Mouse (Mus musculus) MEL (cell line): ENCODE results near the gene Rhbdd2. TPM values are rescaled to one million over a fixed set of nuclear protein-coding genes. Genes with fewer than 3 reads are reported as not detected.
"Not testable (repeated sequence)": the region's sequence is repeated elsewhere in the genome, so short reads cannot be mapped to it uniquely, and the experiment has no call there.

Experiments
- DNase-seq: peaks from one replicate; pipeline ENCODE4 v3.0.0; 2011; ENCODE audit warnings: low read depth, low spot score
- H3K27ac ChIP-seq: 2 replicates; pipeline ENCODE4 v1.5.1; 2012; ENCODE audit warnings: low read depth, mild to moderate bottlenecking, control low read depth, low read length, moderate library complexity; ENCODE audit not compliant: control insufficient read depth
- H3K27me3 ChIP-seq, 2 experiments: fragments of 150-350 bp in 1 of 2; sonication (generic) in 1 of 2; 2 replicates each; pipeline ENCODE4 v1.6.1; 2012; ENCODE audit warnings: low read length in 2 of 2, mild to moderate bottlenecking in 2 of 2, improper control_type of control experiment in 1 of 2, moderate library complexity in 1 of 2; ENCODE audit not compliant: insufficient read depth in 2 of 2, control insufficient read depth in 1 of 2
- H3K36me3 ChIP-seq, 2 experiments: 2 replicates each; pipeline ENCODE4 v1.6.1; 2012 to 2014; ENCODE audit warnings: low read length in 2 of 2, improper control_type of control experiment in 1 of 2, inconsistent platforms in 1 of 2, mild to moderate bottlenecking in 1 of 2; ENCODE audit not compliant: insufficient read depth in 2 of 2, control insufficient read depth in 1 of 2
- H3K4me1 ChIP-seq, 2 experiments: fragments of 150-350 bp in 1 of 2; sonication (generic) in 1 of 2; 2 replicates each; pipeline ENCODE4 v1.6.1; 2012; ENCODE audit warnings: low read length in 2 of 2, improper control_type of control experiment in 1 of 2, mild to moderate bottlenecking in 1 of 2; ENCODE audit not compliant: insufficient read depth in 2 of 2, control insufficient read depth in 1 of 2
- H3K4me3 ChIP-seq, 2 experiments: fragments of 150-350 bp in 1 of 2; sonication (generic) in 1 of 2; 2 replicates each; pipeline ENCODE4 v1.5.1; 2012; ENCODE audit warnings: low read depth in 2 of 2, low read length in 2 of 2, mild to moderate bottlenecking in 2 of 2, moderate library complexity in 2 of 2, control low read depth in 1 of 2, improper control_type of control experiment in 1 of 2; ENCODE audit not compliant: control insufficient read depth in 1 of 2, insufficient read depth in 1 of 2
- H3K79me2 ChIP-seq: 2 replicates; pipeline ENCODE4 v1.6.1; 2012; ENCODE audit warnings: mild to moderate bottlenecking, low read length, moderate library complexity; ENCODE audit not compliant: control insufficient read depth, poor library complexity, insufficient read depth
- H3K9ac ChIP-seq: 2 replicates; pipeline ENCODE4 v1.6.1; 2012; ENCODE audit warnings: low read depth, mild to moderate bottlenecking, control low read depth, low read length, moderate library complexity; ENCODE audit not compliant: control insufficient read depth, poor library complexity, severe bottlenecking
- H3K9me3 ChIP-seq: fragments of 150-350 bp; sonication (generic); replicated peaks from 2 replicates; pipeline ENCODE4 v1.6.1; 2012; ENCODE audit warnings: mild to moderate bottlenecking, low read length, improper control_type of control experiment, moderate library complexity; ENCODE audit not compliant: insufficient read depth
- CHD1 ChIP-seq: IDR thresholded peaks from 2 replicates; pipeline ENCODE4 v1.6.1; 2012; ENCODE audit warnings: low read depth, mild to moderate bottlenecking, inconsistent platforms, low read length, improper control_type of control experiment
- CHD2 ChIP-seq: IDR thresholded peaks from 2 replicates; pipeline ENCODE4 v1.6.1; 2011; ENCODE audit warnings: low read length, improper control_type of control experiment
- CTCF ChIP-seq, 3 experiments: IDR thresholded peaks in 2 of 3; conservative IDR thresholded peaks in 1 of 3; 2 replicates each; pipeline ENCODE4 v1.5.1; 2011 to 2012; ENCODE audit warnings: low read length in 3 of 3, low read depth in 2 of 3, mild to moderate bottlenecking in 2 of 3, improper control_type of control experiment in 1 of 3, inconsistent platforms in 1 of 3, mixed read lengths in 1 of 3, moderate library complexity in 1 of 3; ENCODE audit not compliant: control insufficient read depth in 1 of 3, insufficient read depth in 1 of 3, poor library complexity in 1 of 3, severe bottlenecking in 1 of 3
- E2F4 ChIP-seq: IDR thresholded peaks from 2 replicates; pipeline ENCODE4 v1.6.1; 2011; ENCODE audit warnings: low read depth, low read length, improper control_type of control experiment, borderline replicate concordance
- EP300 ChIP-seq, 2 experiments: IDR thresholded peaks; 2 replicates each; pipeline ENCODE4 v1.6.1; 2011; ENCODE audit warnings: improper control_type of control experiment in 2 of 2, low read length in 2 of 2, low read depth in 1 of 2, mild to moderate bottlenecking in 1 of 2
- HCFC1 ChIP-seq: IDR thresholded peaks from 2 replicates; pipeline ENCODE4 v1.6.1; 2012; ENCODE audit warnings: low read depth, mild to moderate bottlenecking, inconsistent platforms, low read length, improper control_type of control experiment, moderate library complexity
- JUND ChIP-seq: IDR thresholded peaks from 2 replicates; pipeline ENCODE4 v1.6.1; 2011; ENCODE audit warnings: low read depth, mild to moderate bottlenecking, improper control_type of control experiment, low read length
- KAT2A ChIP-seq: conservative IDR thresholded peaks from 2 replicates; pipeline ENCODE4 v1.6.1; 2012; ENCODE audit warnings: low read depth, low read length, improper control_type of control experiment, inconsistent platforms
- MAX ChIP-seq: IDR thresholded peaks from 2 replicates; pipeline ENCODE4 v1.6.1; 2011; ENCODE audit warnings: low read length, improper control_type of control experiment
- MAZ ChIP-seq: IDR thresholded peaks from 2 replicates; pipeline ENCODE4 v1.6.1; 2012; ENCODE audit warnings: low read depth, mild to moderate bottlenecking, inconsistent platforms, low read length, improper control_type of control experiment
- MEF2A ChIP-seq: IDR thresholded peaks from 2 replicates; pipeline ENCODE4 v1.6.1; 2014; ENCODE audit warnings: low read depth, mild to moderate bottlenecking, inconsistent platforms, low read length, improper control_type of control experiment; ENCODE audit not compliant: poor library complexity, insufficient replicate concordance, severe bottlenecking; ENCODE audit errors: extremely low read depth
- MXI1 ChIP-seq: IDR thresholded peaks from 2 replicates; pipeline ENCODE4 v1.6.1; 2011; ENCODE audit warnings: mild to moderate bottlenecking, low read depth, low read length, improper control_type of control experiment
- NELFE ChIP-seq: IDR thresholded peaks from 2 replicates; pipeline ENCODE4 v1.6.1; 2011; ENCODE audit warnings: low read depth, low read length, improper control_type of control experiment
- NRF1 ChIP-seq: IDR thresholded peaks from 2 replicates; pipeline ENCODE4 v1.6.1; 2014; ENCODE audit warnings: low read depth, mild to moderate bottlenecking, inconsistent platforms, low read length, improper control_type of control experiment, moderate library complexity; ENCODE audit not compliant: poor library complexity, insufficient read depth, severe bottlenecking
- POLR2AphosphoS5 ChIP-seq: IDR thresholded peaks from 2 replicates; pipeline ENCODE4 v1.6.1; 2012; ENCODE audit warnings: low read depth, borderline replicate concordance, mild to moderate bottlenecking, inconsistent platforms, low read length, moderate library complexity, mixed read lengths
- RAD21 ChIP-seq: IDR thresholded peaks from 2 replicates; pipeline ENCODE4 v1.6.1; 2011; ENCODE audit warnings: mild to moderate bottlenecking, low read depth, low read length, improper control_type of control experiment
- SIN3A ChIP-seq: IDR thresholded peaks from 2 replicates; pipeline ENCODE4 v1.6.1; 2012; ENCODE audit warnings: low read length, improper control_type of control experiment, inconsistent platforms
- SMC3 ChIP-seq: IDR thresholded peaks from 2 replicates; pipeline ENCODE4 v1.6.1; 2011; ENCODE audit warnings: low read depth, low read length, improper control_type of control experiment
- TAL1 ChIP-seq: IDR thresholded peaks from 2 replicates; pipeline ENCODE4 v1.6.1; 2012; ENCODE audit warnings: mild to moderate bottlenecking, inconsistent platforms, low read length, moderate library complexity, mixed read lengths
- TBP ChIP-seq: IDR thresholded peaks from 2 replicates; pipeline ENCODE4 v1.8.0; 2011; ENCODE audit warnings: low read depth, low read length, improper control_type of control experiment
- TCF12 ChIP-seq: IDR thresholded peaks from 2 replicates; pipeline ENCODE4 v1.6.1; 2014; ENCODE audit warnings: low read depth, mild to moderate bottlenecking, inconsistent platforms, low read length, improper control_type of control experiment, moderate library complexity
- UBTF ChIP-seq: IDR thresholded peaks from 2 replicates; pipeline ENCODE4 v1.6.1; 2012; ENCODE audit warnings: low read depth, mild to moderate bottlenecking, inconsistent platforms, low read length, improper control_type of control experiment, moderate library complexity, borderline replicate concordance; ENCODE audit not compliant: insufficient read depth
- USF2 ChIP-seq, 2 experiments: IDR thresholded peaks; 2 replicates each; pipeline ENCODE4 v1.6.1; 2011 to 2012; ENCODE audit warnings: improper control_type of control experiment in 2 of 2, low read length in 2 of 2, borderline replicate concordance in 1 of 2, inconsistent platforms in 1 of 2, low read depth in 1 of 2, mild to moderate bottlenecking in 1 of 2; ENCODE audit not compliant: insufficient read depth in 1 of 2
- ZMIZ1 ChIP-seq: IDR thresholded peaks from 2 replicates; pipeline ENCODE4 v1.6.1; 2012; ENCODE audit warnings: low read depth, mild to moderate bottlenecking, inconsistent platforms, low read length, improper control_type of control experiment, moderate library complexity
- ZNF384 ChIP-seq: IDR thresholded peaks from 2 replicates; pipeline ENCODE4 v1.6.1; 2012; ENCODE audit warnings: low read depth, mild to moderate bottlenecking, inconsistent platforms, low read length, improper control_type of control experiment
- polyA plus RNA-seq, 2 experiments: library from polyadenylated mRNA; stranded (reverse) in 1 of 2; unstranded in 1 of 2; fragments of >175 nt in 1 of 2; fragments of >200 nt in 1 of 2; gene quantifications; 2 replicates each; pipeline versions ENCODE4 v1.2.1 to v1.2.4; 2012; ENCODE audit warnings: low replicate concordance in 2 of 2, low read depth in 1 of 2; ENCODE audit not compliant: insufficient read length in 2 of 2, insufficient read depth in 1 of 2, missing spikeins in 1 of 2
- total RNA-seq: library from RNA; depleted of rRNA; stranded (reverse); fragments of 300-350 nt; gene quantifications from 2 replicates; pipeline ENCODE4 v1.2.3, GENCODE M21; 2012

Rhbdd2 gene
- total and polyA plus RNA-seq, 3 experiments, result 4.9 to 29.1 TPM; not detected in 1

DNA sequence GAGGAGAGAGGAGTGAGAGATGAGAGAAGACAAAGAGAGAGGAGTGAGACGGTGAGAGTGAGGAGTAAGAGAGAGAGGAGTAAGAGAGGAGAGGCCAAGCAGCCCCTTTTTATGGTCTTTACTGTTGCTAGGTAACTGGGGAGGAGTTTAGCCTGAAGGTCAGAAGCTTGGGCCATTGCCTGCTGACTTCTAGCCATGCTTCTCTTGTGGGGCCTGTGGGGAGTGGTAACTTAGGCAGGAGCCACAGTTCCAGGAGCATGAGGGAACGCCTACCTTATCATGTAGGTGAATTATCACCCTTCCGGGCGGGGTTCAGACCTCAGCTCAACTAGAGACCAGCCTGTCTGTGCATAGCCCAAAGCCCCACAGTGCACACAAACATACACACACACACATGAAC is 22.6 kb upstream of the Rhbdd2 start:
- Histone ChIP-seq H3K27ac (no peak overlapping the region), H3K79me2 (no peaks in the 10 kb centered on the region), H3K4me3 (no peak overlapping the region), H3K36me3 (no peaks in the 10 kb centered on the region), H3K9ac (no peak overlapping the region), H3K4me1 (no peaks in the 10 kb centered on the region), H3K27me3 (no peaks in the 10 kb centered on the region), H3K9me3 (no peaks in the 10 kb centered on the region)
- no peak for DNase-seq
- TF ChIP-seq SMC3 (no peak), SIN3A (no peak), MAX (no peak), CTCF (IDR thresholded peaks at IDR 0.05 in 2 of 3, conservative IDR thresholded peaks at IDR 0.05 in 1 of 3; ENCODE audit: control insufficient read depth in 1 of 3, insufficient read depth in 1 of 3, low read depth in 2 of 3, low read length in 3 of 3, poor library complexity in 1 of 3, severe bottlenecking in 1 of 3) (no peak), KAT2A (no peak), TAL1 (no peak), NELFE (no peak), HCFC1 (no peak), UBTF (no peak), MEF2A (no peak), CHD2 (no peak)

DNA sequence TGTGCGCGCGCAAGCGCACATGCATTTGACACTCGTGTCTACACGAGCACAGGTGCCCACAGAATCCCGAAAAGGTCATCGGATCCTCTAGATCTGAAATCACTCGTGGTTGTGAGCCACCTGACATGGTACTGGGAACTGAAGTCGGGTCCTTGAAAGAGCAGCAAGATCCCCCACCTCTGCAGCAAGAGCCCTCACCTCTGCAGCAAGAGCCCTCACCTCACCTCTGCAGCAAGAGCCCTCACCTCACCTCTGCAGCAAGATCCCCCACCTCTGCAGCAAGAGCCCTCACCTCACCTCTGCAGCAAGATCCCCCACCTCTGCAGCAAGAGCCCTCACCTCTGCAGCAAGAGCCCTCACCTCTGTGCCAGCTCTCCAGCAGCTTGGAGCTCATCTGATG is 12.7 kb upstream of the Rhbdd2 start:
- H3K36me3 ChIP-seq, DNase-seq, H3K4me1 ChIP-seq, H3K9me3 ChIP-seq, H3K27me3 ChIP-seq, H3K27ac ChIP-seq, H3K9ac ChIP-seq, H3K4me3 ChIP-seq, H3K79me2 ChIP-seq: not testable (repeated sequence)

- peaks cover 0 to 7% of the 10 kb centered on the region in 2 experiments; a peak in 1 of 4 replicates for H3K4me1 ChIP-seq
- no peaks in the 10 kb centered on the region for H3K36me3 ChIP-seq
- no peaks in the 10 kb centered on the region for H3K79me2 ChIP-seq
- H3K27me3 ChIP-seq, result peaks cover 0 to 2% of the 10 kb centered on the region in 2 experiments; a peak in 2 of 4 replicates
- no peak overlapping the region for H3K27ac ChIP-seq
- H3K9me3 ChIP-seq, result no peaks in the 10 kb centered on the region
- H3K9ac ChIP-seq, result no peak overlapping the region
- TF ChIP-seq RAD21 (no peak), ZNF384 (no peak), NRF1 (no peak), EP300 (IDR thresholded peaks at IDR 0.05; ENCODE audit: low read depth in 1 of 2, low read length in 2 of 2) (no peak), USF2 (IDR thresholded peaks at IDR 0.05; ENCODE audit: borderline replicate concordance in 1 of 2, insufficient read depth in 1 of 2, low read depth in 1 of 2, low read length in 2 of 2) (no peak), HCFC1 (no peak), MEF2A (no peak), POLR2AphosphoS5 (no peak), CTCF (IDR thresholded peaks at IDR 0.05 in 2 of 3, conservative IDR thresholded peaks at IDR 0.05 in 1 of 3; ENCODE audit: control insufficient read depth in 1 of 3, insufficient read depth in 1 of 3, low read depth in 2 of 3, low read length in 3 of 3, poor library complexity in 1 of 3, severe bottlenecking in 1 of 3) (no peak), MAX (no peak), NELFE (no peak), ZMIZ1 (no peak), JUND (no peak), TCF12 (no peak), MAZ (no peak), E2F4 (no peak), CHD1 (no peak), SIN3A (no peak), TBP (no peak), MXI1 (no peak)
- DNase-seq, result no peak
- no peak overlapping the region for H3K4me3 ChIP-seq
Measured at GRCm38 (mm10) chr5:135620526-135620925, 11.9 kb upstream of the Rhbdd2 start.
